Mouse (Mus musculus): ENCODE data around the gene Lnpk. TPM values are rescaled to one million over a fixed set of nuclear protein-coding genes. Genes with fewer than 3 reads are reported as not detected.

Gene Lnpk
- total RNA-seq (2021), result 10 to 100 TPM; 50.7 to 58.1 TPM
- long read RNA-seq, experiment 1, transcript Lnpk-201 (13 exons, 3,195 nt), result major isoform, 29 of 56 reads
- long read RNA-seq, experiment 1, transcript Lnpk-203 (14 exons, 3,321 nt), result minor isoform, 15 of 56 reads
- long read RNA-seq, experiment 1, partial matches to known transcripts, result 1 of 56 reads
- long read RNA-seq, experiment 1, other reads (novel, unspliced or antisense), result 11 of 56 reads
- long read RNA-seq, experiment 2, transcript Lnpk-203 (14 exons, 3,321 nt), result minor isoform, 14 of 55 reads
- long read RNA-seq, experiment 2, transcript Lnpk-201 (13 exons, 3,195 nt), result major isoform, 33 of 55 reads
- long read RNA-seq, experiment 2, partial matches to known transcripts, result 1 of 55 reads
- long read RNA-seq, experiment 2, other reads (novel, unspliced or antisense), result 7 of 55 reads

DNA sequence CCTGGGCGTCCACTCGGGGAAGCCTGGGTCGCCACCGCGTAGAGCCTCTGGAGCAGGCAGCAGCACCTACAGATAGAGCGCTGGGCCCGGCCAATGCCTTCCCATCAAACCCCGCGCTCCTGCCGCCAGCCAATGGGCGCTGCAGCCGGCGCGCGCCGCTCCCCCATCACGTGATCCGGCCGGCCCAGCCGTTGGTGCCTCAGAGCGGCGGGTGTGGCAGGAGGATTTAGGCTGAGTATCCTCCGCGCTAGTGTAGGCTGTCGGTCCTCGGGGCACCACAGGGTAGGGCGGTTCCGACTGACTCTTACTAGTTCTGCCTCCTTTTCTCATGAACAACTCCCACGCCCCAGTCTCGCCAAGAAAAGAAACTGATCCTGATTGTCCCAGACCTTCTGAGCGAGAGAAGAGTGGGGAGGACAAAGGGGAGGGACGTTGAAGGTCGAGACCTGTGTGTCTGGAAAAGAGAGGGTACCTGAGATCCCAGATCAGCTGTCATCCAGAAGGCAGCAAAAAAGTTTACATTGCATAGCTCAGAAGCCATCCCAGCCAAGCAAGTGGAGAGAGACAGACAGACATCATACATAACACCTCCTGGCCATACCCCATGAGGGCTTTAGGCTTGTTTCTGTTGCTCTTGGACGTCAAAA lies at the start of gene Lnpk:
Gene Lnpk (minus strand): TSS at position 593 of the 647 bp plus-strand sequence.
- DNase-seq (ENCODE audit: low spot score in 2 of 2), result peak; percentile 89 to 94

- no peak for DNase-seq (ENCODE audit: low spot score in 2 of 2)
Observed at GRCm38 (mm10) chr2:74620368-74620767, 41.1 kb upstream of the Lnpk start.

GRCm38 (mm10) chr2:74619676-74620246 lies 40.5 kb upstream of the Lnpk start:
- DNase-seq (ENCODE audit: low spot score in 2 of 2), result no peak

DNA sequence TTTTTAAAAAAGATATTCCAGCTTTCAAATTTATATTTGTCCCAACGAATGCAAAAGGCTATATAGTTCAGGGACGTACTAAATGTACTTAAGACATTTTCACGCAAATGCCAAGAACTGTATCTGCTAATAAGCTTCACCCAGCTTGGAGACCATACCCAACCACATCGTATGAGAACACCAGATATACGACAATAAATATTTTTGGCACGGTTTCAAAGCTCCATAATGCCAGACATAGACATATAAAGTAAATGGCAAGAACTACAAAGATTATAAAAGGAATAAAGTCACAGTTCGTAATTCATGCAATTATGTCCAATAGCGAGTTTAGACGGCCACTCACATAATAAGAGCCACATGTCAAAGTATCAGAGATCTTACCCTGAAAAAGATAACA lies 38.5 kb upstream of the Lnpk start:
- no peak for DNase-seq (ENCODE audit: low spot score in 2 of 2)

- no peak for DNase-seq (ENCODE audit: low spot score in 2 of 2)
Observed at GRCm38 (mm10) chr2:74611406-74611805, 32.2 kb upstream of the Lnpk start.

- no peak for DNase-seq (ENCODE audit: low spot score in 2 of 2)
Observed at GRCm38 (mm10) chr2:74609350-74609749, 30.1 kb upstream of the Lnpk start.

DNA sequence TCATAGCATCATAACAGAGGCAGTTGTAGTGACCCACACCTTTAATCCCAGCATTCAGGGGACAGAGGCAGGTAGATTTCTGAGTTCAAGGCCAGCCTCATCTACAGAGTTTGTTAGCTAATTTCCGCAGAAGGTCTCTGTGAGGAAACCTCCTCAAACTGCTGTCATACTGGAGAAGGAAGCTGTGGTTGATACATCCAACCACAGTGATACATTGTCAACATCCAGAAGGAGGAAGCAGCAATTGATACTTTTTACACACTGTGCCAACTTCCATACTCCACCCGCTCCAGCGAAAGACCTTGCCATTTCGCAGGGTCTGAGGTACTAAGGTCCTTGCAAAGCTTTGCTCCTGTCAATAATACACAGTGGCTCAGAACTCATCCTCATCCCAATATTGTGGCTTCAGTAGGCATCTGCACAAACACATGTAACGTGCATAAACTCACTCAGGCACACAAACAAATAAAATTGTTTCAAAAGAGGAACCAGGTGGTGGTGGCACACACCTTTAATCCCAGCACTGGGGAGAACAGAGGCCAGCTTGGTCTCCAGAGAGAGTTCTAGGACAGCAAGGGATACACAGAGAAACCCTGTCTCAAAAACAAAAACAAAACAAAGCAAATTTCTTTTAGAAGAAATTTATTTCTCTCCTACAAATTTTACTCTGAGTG lies 27.0 kb upstream of the Lnpk start:
- DNase-seq (ENCODE audit: low spot score in 2 of 2), result no peak

DNA sequence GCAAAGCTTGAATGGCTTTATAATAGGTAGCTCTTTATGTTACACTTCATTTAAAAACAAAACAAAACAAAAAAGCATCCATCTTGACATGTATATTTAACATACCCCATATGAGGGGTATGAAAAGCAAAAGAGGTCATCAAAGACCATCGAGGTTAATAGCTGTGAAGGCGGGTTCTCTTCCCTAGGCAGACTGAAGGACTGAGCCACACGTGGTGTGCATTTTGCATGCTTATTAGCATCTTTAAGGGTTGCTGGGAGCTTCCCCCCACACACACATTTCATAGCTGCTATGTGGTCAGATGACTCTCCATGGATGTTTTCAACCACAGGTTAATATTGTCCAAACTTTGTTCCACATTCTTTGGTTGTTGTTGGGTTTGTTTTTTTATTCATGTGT lies 24.8 kb upstream of the Lnpk start:
- DNase-seq (ENCODE audit: low spot score in 2 of 2), result no peak

DNA sequence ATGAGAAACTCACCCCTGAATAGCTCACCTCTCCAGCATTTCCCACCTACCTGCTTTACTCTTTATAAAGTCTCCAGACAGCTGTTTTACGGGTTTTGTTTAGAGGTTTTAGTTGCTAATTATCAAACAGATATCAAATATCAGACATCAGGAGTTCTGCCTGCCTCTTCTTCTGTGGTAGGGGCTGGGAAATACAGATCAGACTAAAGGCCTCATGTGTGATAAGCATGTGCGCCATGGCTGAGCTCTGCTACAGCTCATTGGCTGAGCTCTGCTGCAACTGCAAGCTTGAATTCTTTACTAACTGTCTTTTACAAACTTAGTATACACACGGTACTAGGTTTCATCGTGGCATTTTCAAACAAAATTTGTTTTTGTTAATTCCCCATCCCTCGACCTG lies 23.2 kb upstream of the Lnpk start:
- no peak for DNase-seq (ENCODE audit: low spot score in 2 of 2)

- no peak for DNase-seq (ENCODE audit: low spot score in 2 of 2)
Observed at GRCm38 (mm10) chr2:74597169-74597568, 17.9 kb upstream of the Lnpk start.

GRCm38 (mm10) chr2:74596094-74596493 lies 16.9 kb upstream of the Lnpk start:
- DNase-seq (ENCODE audit: low spot score in 2 of 2), result no peak

- no peak for DNase-seq (ENCODE audit: low spot score in 2 of 2)
Observed at GRCm38 (mm10) chr2:74578146-74578842, 941 bp downstream of the Lnpk start.

- no peak for DNase-seq (ENCODE audit: low spot score in 2 of 2)
Observed at GRCm38 (mm10) chr2:74570390-74570789, 8.8 kb downstream of the Lnpk start.

DNA sequence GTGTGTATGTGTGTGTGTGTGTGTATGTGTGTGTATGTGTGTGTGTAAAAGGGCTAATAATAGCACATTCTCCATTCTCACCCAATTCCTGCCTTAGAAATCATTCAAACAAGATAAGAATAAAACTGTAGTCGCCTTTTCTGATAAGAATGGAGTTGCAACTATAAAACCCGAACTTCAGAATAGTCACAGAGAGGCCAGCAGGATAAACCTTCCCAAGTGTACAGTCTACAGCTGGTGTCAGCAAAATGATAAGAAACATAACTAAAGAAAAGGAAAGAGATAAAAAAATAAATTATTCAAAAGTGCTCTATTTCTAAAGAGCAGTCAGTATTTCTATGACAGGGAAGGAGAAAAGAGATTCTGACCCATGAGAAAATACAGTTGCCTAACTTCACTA lies 19.4 kb downstream of the Lnpk start:
- DNase-seq (ENCODE audit: low spot score in 2 of 2), result no peak

- DNase-seq (ENCODE audit: low spot score in 2 of 2), result no peak
Observed at GRCm38 (mm10) chr2:74559092-74559491, 20.1 kb downstream of the Lnpk start.

DNA sequence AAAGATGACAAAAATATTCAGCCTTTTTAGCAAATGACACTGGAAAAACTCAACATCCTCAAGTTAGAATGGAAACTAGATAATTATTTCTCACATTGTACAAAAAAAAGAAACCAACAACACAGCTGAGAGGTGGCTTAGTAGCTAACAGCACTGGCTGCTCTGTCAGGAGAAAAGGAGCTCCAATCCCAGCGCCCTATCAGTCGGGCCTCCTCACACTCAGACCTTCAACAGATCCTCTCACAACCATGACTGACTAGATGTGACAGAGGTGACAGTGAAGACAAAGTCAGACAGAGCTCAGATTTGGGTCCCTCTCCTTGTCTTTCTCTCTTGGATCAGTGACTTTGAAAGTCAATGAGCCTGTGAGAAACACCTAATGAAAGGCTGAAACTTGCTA lies 21.8 kb downstream of the Lnpk start:
- no peak for DNase-seq (ENCODE audit: low spot score in 2 of 2)

GRCm38 (mm10) chr2:74551929-74552328 lies 27.3 kb downstream of the Lnpk start:
- DNase-seq (ENCODE audit: low spot score in 2 of 2), result no peak

DNA sequence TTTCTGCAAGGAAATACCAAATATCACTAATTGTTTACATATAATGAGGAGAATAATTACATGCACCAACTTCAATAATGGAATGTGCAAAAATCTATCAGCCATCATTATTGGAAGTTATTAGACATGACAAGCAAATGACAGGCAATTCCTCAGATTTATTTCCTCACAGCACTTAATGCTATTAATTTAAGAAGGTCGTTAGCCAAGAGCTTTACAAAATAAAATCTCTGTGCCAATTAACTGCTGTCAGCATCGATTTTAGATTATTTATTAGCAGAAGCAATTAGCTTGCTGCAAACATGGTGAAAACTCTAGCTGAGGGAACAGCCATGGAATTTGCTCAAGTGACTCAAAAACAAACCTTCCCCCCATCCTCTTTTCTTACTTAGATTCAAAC lies 30.9 kb downstream of the Lnpk start:
- no peak for DNase-seq (ENCODE audit: low spot score in 2 of 2)

DNA sequence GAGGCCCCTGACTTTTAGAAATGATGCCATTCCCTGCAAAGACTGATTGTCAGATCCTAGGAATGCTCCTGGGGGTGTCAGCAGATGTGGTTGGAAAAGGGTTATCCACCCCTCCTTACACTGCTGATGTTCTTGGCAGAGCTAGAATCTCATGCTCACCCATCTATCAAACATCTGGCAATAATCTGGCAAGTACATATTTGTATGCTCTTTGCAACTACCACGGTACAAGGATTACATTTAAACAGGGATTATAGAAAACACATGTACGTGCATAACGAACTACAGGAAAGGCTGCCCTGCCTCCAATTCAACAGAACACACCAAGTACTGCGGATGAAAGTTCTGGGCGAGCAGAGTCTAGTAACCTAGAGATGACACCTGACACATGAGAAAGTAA lies 70.9 kb downstream of the Lnpk start:
- no peak for DNase-seq (ENCODE audit: low spot score in 2 of 2)

- DNase-seq (ENCODE audit: low spot score in 2 of 2), result no peak
Observed at GRCm38 (mm10) chr2:74506439-74506838, 72.8 kb downstream of the Lnpk start.

DNA sequence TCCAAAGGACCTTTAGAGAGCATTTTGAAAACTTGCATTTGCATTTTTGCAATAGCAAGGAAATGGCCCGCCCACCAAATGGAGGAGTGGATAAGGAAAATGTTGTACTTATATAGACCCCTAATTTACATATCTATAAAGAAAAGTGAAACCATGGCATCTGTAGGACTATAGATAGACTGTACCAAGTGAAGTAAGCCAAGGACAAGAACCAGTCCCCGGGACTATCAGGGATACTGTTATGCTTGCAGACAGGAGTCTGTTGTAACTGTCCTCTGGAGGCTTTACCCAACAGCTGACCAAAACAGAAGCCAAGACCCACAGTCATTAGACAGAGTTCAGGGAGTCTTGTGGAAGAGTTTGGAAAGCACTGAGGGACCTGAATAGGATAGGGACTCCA lies 78.9 kb downstream of the Lnpk start:
- DNase-seq (ENCODE audit: low spot score in 2 of 2), result no peak

Data from gastrocnemius, postnatal 4 days (tissue).